Mouse (Mus musculus): Measurements from ENCODE around the gene Ubox5.

GRCm38 (mm10) chr2:130564063-130564462 is 65.8 kb downstream of the Ubox5 start:
- no peak for TF ChIP-seq CTCF (IDR thresholded peaks at IDR 0.05; ENCODE audit: low read depth, low read length)
- TF ChIP-seq EP300 (IDR thresholded peaks at IDR 0.05; ENCODE audit: insufficient read depth, low read depth, low read length): no peak

Data from ES-Bruce4 (cell line).